Mouse (Mus musculus) heart, postnatal 0 days (tissue): Measurements from ENCODE around the gene Mgat4b.

Source experiments
- CTCF ChIP-seq: IDR thresholded peaks from 2 replicates; pipeline ENCODE4 v1.5.1; 2016; ENCODE audit warnings: antibody characterized with exemption, control low read depth, low read depth
- EP300 ChIP-seq: IDR thresholded peaks from 2 replicates; pipeline ENCODE4 v1.6.1; 2016; ENCODE audit warnings: antibody characterized with exemption, low read depth

GRCm38 (mm10) chr11:50233022-50233421 is 22.3 kb downstream of the Mgat4b start:
- TF ChIP-seq EP300 (no peak), CTCF (no peak)
